Mouse (Mus musculus) hindbrain, embryonic 15.5 days (tissue): Measurements from ENCODE around the gene Il6ra. TPM values are rescaled to one million over a fixed set of nuclear protein-coding genes. Genes with fewer than 3 reads are reported as not detected.

Experiments used
- ATAC-seq: fragments of 200-750 bp; cut with Nextera tagmentation; 2 replicates; pipeline ENCODE4 v1.8.0; 2017; ENCODE audit warnings: low read depth, moderate number of reproducible peaks, moderate TSS enrichment; ENCODE audit not compliant: low FRiP score
- H3K27ac ChIP-seq: fragments of 300-500 bp; sonication (generic); replicated peaks from 2 replicates; pipeline ENCODE4 v1.5.1; 2015; ENCODE audit warnings: mild to moderate bottlenecking, inconsistent platforms
- H3K27me3 ChIP-seq: fragments of 300-500 bp; sonication (generic); 2 replicates; pipeline ENCODE4 v1.6.1; 2015; ENCODE audit warnings: control low read depth, inconsistent platforms
- H3K36me3 ChIP-seq: fragments of 300-500 bp; sonication (generic); 2 replicates; pipeline ENCODE4 v1.6.1; 2015; ENCODE audit warnings: control low read depth, inconsistent platforms
- H3K4me1 ChIP-seq: fragments of 300-500 bp; sonication (generic); replicated peaks from 2 replicates; pipeline ENCODE4 v1.6.1; 2015; ENCODE audit warnings: control low read depth, inconsistent platforms
- H3K4me2 ChIP-seq: fragments of 300-500 bp; sonication (generic); 2 replicates; pipeline ENCODE4 v1.6.1; 2015; ENCODE audit warnings: moderate library complexity, mild to moderate bottlenecking, inconsistent platforms
- H3K4me3 ChIP-seq: fragments of 300-500 bp; sonication (generic); 2 replicates; pipeline ENCODE4 v1.5.1; 2015; ENCODE audit warnings: mild to moderate bottlenecking, inconsistent platforms
- H3K9ac ChIP-seq: fragments of 300-500 bp; sonication (generic); 2 replicates; pipeline ENCODE4 v1.6.1; 2015; ENCODE audit warnings: inconsistent platforms
- H3K9me3 ChIP-seq: fragments of 300-500 bp; sonication (generic); 2 replicates; pipeline ENCODE4 v1.6.1; 2016; ENCODE audit warnings: control low read depth, inconsistent platforms
- whole genome bisulfite sequencing: fragments of 180-500 bp; shearing (Covaris S2); methylation state at CpG from one replicate; pipeline ENCODE4 v1.1.7; 2015; 5-methylcytosine and 5-hydroxymethylcytosine counted together
- polyA plus RNA-seq: library from polyadenylated mRNA; unstranded; fragments of >200 nt; fragmentation: Nextera tagmentation; extraction: Ambion mirVana; gene quantifications from 2 replicates; pipeline ENCODE4 v1.2.1, GENCODE M21; 2015

The Il6ra gene
- polyA plus RNA-seq, 1 experiment from 2014 or later, result 1.3 TPM

DNA sequence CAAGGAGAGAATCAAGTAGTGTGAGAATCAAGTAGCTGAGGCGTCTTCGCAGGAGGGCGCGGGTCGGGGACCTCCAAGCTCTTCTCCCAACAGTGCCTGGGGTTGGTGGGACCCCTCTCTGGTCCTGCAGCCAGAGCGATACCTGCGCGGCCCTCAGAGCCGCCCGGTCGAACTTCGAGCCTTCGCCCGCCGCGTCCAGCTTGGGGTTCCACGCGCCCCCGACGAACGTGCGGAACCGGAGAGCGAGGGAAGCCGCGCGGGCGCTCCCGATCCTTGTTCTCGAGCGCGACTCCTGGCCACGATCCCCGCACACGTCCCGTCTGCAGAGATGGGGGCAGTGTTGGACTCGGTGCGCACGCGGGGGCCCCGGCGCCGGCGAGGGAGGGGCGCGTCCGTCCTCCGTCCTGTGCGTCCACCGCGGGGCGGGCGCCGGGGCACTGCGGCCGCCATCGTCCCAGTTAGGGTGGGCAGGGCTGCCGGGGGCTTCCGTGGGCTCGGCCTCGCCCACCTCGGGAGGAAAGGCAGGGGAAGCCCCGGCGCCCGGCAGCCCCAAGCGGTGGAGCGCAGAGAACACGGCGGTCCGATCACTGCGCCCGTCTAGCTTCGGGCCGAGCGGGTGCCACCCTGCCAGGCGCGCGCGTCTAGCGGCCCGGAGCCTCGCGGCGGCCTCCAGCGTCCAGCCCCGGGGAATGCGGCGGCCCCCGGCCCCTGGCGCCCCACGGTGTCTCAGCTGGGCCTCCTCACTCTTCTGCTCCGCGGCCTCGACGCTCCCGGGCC is 82.0 kb downstream of the Il6ra start, which contains the start of gene She:
TSS of gene She (plus strand) at position 556 of the 777 bp plus-strand sequence.
- no peak for ATAC-seq
- Histone ChIP-seq H3K36me3 (no peaks in the 10 kb centered on the region), H3K4me2 (peak within 1 kb of the TSS; percentile 57), H3K9me3 (no peaks in the 10 kb centered on the region), H3K27ac (no peak within 1 kb of the TSS), H3K27me3 (peaks cover 49% of the 10 kb centered on the region), H3K9ac (no peak within 1 kb of the TSS), H3K4me1 (peaks cover 12% of the 10 kb centered on the region), H3K4me3 (peak within 1 kb of the TSS; percentile 36)
- WGBS, result 4% methylated on average over 71 of the region's 96 CpGs

DNA sequence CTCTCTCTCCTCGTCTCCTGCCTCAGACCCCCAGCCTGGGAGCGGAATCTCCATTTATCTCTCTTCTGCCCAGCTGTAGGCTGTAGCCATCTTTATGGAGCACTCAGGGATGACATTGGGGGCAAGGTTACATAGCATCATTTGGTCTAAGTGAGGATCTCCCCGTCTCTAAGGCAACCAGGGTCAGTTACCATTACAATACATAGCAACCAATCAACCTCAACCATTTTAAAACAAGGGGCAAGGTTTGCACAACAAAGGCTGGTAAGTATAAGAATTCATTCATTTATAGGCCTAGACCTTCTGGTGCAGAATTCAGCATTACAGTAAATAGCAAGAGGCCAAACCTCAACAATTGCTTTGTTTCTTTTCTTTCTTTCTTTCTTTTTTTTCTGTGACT is 86.7 kb downstream of the Il6ra start:
- Histone ChIP-seq H3K27me3 (peaks cover 25% of the 10 kb centered on the region), H3K4me2 (no peak overlapping the region), H3K4me1 (peaks cover 7% of the 10 kb centered on the region), H3K36me3 (no peaks in the 10 kb centered on the region), H3K9me3 (no peaks in the 10 kb centered on the region), H3K4me3 (no peak overlapping the region), H3K27ac (no peak overlapping the region), H3K9ac (no peak overlapping the region)
- WGBS, result 60% methylated on average over 3 of the region's 3 CpGs
- no peak for ATAC-seq

DNA sequence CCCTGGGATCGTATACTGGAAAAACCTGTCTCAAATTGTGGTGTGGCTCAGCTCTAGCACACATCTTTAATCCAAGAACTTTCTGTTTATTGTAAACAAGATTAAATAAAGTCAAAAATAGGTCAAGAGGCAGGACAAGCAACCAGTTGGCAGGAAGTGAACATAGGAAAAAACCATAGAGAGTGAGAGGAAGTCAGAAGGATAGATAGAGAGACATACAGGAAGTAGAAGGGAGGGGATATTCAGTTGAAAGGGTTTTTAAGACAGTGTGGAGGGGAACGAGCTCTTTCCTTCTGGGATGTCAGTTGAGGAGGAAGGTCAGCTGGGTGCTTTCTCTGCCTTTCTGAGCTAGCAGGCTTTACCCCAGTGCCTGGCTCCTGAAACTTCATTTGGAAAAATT is 89.4 kb downstream of the Il6ra start:
- WGBS, result 69% methylated on average over 2 of the region's 2 CpGs
- H3K4me2 ChIP-seq, result no peak overlapping the region
- H3K27ac ChIP-seq, result no peak overlapping the region
- ATAC-seq, result no peak
- H3K4me1 ChIP-seq, result no peaks in the 10 kb centered on the region
- no peaks in the 10 kb centered on the region for H3K36me3 ChIP-seq
- H3K9me3 ChIP-seq, result no peaks in the 10 kb centered on the region
- no peaks in the 10 kb centered on the region for H3K27me3 ChIP-seq
- no peak overlapping the region for H3K9ac ChIP-seq
- no peak overlapping the region for H3K4me3 ChIP-seq

DNA sequence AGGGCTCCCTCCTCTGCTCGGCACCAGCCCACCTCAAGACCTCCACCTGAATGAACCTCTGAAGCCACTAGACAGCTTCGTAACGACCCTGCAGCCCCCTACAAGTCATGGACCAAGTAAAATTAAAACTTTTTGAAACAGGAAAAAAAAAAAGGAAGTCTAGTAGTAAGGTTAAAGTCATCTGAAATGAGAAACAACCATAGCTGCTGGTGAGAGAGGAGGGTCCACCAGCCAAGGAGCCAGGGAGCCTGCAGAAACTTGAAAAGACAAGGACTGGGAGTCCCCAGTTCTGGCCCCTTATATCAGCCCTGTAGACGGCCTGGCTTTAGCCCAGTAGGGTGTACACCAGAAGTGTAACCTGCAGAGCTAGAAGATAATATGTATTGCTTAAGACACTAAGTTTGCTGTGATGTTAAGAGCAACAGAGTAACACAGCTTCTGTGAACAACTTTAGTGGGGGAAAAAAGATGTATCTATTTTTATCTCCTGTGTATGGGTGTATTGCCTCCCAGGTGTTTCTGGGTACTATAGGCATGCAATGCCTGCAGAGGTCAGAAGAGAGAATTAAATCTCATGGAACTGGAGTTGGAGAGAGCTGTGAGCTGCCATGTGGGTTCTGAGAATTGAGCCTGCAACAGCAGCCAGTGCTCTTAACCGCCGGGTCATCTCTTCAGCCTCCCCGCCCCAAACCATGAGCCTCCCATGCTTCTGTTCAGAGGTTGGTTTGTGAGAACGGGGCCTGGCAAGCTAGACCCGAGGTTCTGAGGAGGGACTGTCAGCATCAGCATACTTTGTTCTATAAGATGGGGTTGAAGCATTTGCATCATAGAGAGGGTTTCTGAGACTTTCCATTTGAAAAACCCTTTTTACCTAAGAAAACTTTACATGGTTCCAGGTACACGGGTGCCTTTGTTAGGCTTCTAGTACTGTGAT is 91.2 kb downstream of the Il6ra start:
- Histone ChIP-seq H3K27ac (no peak overlapping the region), H3K4me1 (no peaks in the 10 kb centered on the region), H3K9ac (no peak overlapping the region), H3K36me3 (no peaks in the 10 kb centered on the region), H3K4me2 (no peak overlapping the region), H3K9me3 (no peaks in the 10 kb centered on the region), H3K4me3 (no peak overlapping the region), H3K27me3 (no peaks in the 10 kb centered on the region)
- 73% methylated on average over 10 of the region's 10 CpGs for WGBS
- no peak for ATAC-seq

DNA sequence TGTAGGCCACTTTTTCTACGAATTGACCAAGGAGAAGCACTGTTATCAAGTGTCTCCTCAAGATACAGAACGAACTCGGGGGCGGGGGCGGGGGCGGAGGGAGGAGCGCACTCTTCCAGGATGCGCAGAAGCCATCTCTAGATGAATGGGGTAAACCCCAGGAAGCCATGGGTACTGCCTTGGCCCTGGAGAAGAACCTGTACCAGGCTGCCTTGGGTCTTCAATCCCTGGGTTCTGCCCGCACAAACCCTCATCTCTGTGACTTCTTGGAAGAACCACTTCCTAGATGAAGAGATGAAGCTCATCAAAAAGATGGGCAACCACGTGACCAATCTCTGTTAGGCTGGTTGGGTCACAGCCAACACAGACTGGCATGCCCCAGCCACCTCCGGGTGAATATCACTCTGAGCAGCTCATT is 91.9 kb downstream of the Il6ra start:
- Histone ChIP-seq H3K9me3 (no peaks in the 10 kb centered on the region), H3K27ac (no peak overlapping the region), H3K4me2 (no peak overlapping the region), H3K9ac (no peak overlapping the region), H3K27me3 (no peaks in the 10 kb centered on the region), H3K36me3 (no peaks in the 10 kb centered on the region), H3K4me3 (no peak overlapping the region), H3K4me1 (no peaks in the 10 kb centered on the region)
- ATAC-seq, result no peak
- WGBS, result 87% methylated on average over 11 of the region's 11 CpGs

DNA sequence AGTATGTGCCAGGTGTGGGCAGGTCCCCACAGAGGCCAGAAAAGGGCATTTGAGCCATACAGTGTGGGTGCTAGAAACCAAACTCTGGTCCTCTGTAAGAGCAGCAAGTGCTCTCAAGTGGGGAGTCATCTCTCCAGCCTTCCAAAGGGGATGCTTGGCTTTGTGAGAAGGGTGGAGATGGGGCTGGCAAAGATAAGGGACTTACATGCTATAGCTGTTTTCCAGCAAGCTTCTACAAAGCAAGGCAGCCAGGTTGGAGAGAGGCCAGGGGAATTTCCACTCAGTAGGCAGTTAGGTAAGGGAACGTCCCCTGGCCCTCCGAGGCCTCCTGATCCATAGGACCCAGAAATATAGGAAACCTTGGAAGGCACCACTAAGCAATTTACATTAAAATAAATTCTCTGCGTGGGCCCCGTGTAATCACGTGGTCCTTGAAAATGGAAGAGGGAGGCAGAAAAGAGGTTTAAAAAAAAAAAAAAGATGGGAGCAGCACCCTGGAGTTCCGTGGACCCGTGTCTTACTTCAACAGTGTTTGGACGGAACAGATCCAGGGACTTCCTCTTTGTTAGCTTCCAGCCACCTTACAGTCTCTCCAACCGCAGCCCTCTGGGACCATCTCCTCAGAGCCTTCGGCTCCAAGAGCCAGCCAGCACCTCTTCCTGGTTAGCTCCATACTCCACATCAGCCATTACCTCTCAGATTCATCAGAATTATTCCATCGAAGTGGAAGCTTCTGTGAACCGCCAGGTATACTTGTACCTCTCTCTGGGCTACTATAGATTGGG is 92.5 kb downstream of the Il6ra start:
- Histone ChIP-seq H3K4me1 (no peaks in the 10 kb centered on the region), H3K27me3 (no peaks in the 10 kb centered on the region), H3K36me3 (no peaks in the 10 kb centered on the region), H3K9me3 (no peaks in the 10 kb centered on the region), H3K4me2 (no peak overlapping the region), H3K27ac (no peak overlapping the region), H3K4me3 (no peak overlapping the region), H3K9ac (no peak overlapping the region)
- 88% methylated on average over 12 of the region's 12 CpGs for WGBS
- no peak for ATAC-seq

DNA sequence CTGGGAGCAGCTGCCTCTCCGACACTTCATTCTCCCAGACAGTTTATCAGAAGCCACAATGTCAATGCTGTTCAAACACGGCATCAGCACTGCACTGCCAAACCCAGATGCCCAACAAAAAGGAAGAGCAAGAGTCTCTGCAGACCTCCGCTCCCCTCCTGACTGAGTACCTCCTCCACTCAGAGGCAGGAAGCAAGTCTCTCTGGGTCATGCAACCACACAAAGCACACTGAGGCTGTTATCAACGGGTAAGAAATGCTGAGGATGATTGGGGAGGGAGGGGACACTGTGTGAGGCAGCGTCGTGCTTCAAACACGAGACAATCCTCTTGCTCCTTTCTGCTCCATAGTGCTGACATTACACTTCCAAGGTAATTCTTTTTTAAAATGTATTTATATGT is 93.1 kb downstream of the Il6ra start:
- H3K27ac ChIP-seq, result no peak overlapping the region
- 73% methylated on average over 7 of the region's 7 CpGs for WGBS
- H3K9me3 ChIP-seq, result no peaks in the 10 kb centered on the region
- no peak overlapping the region for H3K9ac ChIP-seq
- H3K4me1 ChIP-seq, result no peaks in the 10 kb centered on the region
- no peak for ATAC-seq
- no peak overlapping the region for H3K4me3 ChIP-seq
- no peaks in the 10 kb centered on the region for H3K27me3 ChIP-seq
- no peak overlapping the region for H3K4me2 ChIP-seq
- H3K36me3 ChIP-seq, result no peaks in the 10 kb centered on the region

DNA sequence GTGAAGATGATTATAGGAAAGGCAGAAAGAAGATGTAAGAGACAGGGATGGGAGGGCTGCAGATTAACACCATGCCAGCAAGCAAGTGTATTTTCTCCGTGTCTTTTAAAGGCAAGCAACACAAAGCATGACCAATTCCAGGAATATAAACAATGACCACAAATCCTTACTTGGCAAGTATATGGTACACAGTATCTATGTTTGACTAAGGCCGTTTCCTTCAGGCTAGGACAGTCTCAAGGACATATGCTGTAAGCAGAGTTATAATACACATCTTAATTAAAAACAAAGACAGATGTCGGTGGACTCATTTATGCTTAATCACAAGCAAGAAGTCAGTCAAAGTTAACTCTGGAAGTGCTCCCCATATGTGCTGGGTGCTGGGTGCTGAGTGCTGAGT is 94.4 kb downstream of the Il6ra start:
- Histone ChIP-seq H3K4me1 (no peaks in the 10 kb centered on the region), H3K9ac (no peak overlapping the region), H3K36me3 (no peaks in the 10 kb centered on the region), H3K27ac (no peak overlapping the region), H3K4me3 (no peak overlapping the region), H3K4me2 (no peak overlapping the region), H3K9me3 (no peaks in the 10 kb centered on the region), H3K27me3 (no peaks in the 10 kb centered on the region)
- 83% methylated on average over 3 of the region's 3 CpGs for WGBS
- ATAC-seq, result no peak

DNA sequence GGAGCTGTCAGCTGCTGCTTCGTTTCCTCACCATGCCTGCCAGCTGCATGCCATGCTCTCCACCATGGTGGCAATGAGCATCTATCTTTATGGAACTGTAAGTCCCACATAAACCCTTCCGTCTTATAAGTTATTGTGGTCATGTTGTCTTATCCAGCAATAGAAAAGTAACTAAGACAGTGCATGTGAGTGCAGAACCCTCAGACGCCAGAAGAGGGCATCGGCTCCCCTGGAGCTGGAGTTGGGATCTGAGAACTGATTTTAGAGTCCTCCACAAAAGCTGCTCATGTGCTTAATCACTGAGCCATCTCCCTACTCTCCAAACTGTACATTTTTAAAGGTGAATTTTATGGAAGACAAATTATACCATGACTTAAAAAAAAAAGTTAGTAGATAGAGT is 95.9 kb downstream of the Il6ra start:
- 72% methylated on average over 4 of the region's 4 CpGs for WGBS
- Histone ChIP-seq H3K4me1 (no peaks in the 10 kb centered on the region), H3K36me3 (no peaks in the 10 kb centered on the region), H3K27ac (no peak overlapping the region), H3K4me3 (no peak overlapping the region), H3K27me3 (no peaks in the 10 kb centered on the region), H3K4me2 (no peak overlapping the region), H3K9ac (no peak overlapping the region), H3K9me3 (no peaks in the 10 kb centered on the region)
- no peak for ATAC-seq
